Mouse (Mus musculus): ENCODE measurements around the gene Plekhm1. TPM values are rescaled to one million over a fixed set of nuclear protein-coding genes. Genes with fewer than 3 reads are reported as not detected.
"Not testable (repeated sequence)": the region's sequence is repeated elsewhere in the genome, so short reads cannot be mapped to it uniquely, and the experiment has no call there.

Gene Plekhm1
- polyA plus RNA-seq (2014; fragmentation: Nextera tagmentation; extraction: Ambion mirVana): 9.3 and 9.4 TPM in 2 replicates

DNA sequence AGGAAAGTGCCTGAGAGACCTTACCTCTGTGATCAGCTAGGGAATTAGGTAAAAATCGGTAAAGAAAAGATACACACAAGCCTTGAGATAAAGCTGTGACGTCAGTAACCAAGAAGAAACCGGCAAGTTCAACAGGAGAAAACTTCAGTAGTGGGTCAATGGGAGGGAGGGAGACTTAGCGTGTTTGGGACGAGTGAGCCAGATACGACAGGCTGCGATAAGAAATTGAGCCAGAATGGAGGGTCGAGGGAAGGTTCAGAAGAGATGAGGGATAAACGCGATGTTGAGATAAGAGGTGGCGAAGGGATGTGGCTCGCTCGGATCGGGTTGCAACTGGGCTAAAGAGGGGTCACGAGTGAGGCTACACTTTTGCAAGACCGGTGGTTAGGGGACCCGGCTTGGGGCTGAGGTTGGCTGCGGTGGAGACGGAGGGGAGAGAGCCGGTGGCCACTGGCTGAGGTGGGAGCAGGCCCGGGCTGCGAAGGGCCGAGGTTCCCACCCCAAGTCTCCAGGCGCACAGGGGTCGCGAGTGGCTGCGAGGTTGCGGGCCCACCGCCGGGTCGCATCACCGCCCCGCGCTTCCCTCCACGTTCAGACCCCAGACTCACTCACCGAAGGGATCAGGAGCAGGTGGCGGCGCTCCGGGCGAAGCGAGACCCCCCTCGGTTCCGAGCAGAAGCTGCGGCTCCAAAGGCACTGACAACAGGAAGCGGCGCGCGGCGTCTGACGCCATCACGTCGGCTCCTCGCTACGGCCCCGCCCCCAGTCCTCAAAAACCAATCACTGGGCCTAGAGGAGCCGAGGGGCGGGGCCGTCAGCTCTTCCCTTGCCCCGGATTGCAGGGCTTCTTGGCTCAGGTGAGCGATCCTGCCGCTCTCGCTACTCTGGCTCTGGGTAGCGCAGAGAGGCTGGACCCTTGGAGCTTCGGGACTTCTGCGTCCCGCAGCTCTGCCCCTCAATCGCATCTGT is at the start of gene Plekhm1:
Gene Plekhm1, minus strand, starts transcription at position 707 of the 969 bp plus-strand sequence.
- under 1% methylated on average over 67 of the region's 67 CpGs for WGBS
- no peaks in the 10 kb centered on the region for H3K27me3 ChIP-seq (ENCODE audit: insufficient read depth, low read length)
- TF ChIP-seq CTCF (IDR thresholded peaks at IDR 0.05; ENCODE audit: low read depth): no peak

DNA sequence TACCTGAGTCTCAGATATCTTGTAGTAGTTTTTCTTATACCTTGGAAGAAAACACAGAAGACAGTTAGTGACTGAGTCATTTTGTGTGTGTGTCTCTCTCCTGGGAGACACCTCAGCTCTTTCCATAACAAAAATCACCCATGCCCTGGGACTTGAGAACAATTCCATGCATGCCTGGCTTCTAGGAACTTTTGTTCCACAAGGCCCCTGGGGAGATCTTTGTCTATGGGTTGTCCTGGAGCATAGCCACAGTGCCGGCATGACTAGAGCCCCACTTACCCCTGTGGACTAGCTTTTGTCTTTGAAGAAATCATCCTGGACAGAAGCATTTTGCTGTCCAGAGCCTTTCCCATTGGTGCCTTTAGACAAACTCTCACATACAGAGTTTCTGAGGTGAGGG is 38.6 kb upstream of the Plekhm1 start:
- not testable (repeated sequence) for H3K4me1 ChIP-seq (ENCODE audit: insufficient read depth); H3K9me3 ChIP-seq (ENCODE audit: low read depth, low read length); ATAC-seq (ENCODE audit: insufficient read depth); H3K27me3 ChIP-seq (ENCODE audit: insufficient read depth, low read length); H3K9ac ChIP-seq; H3K36me3 ChIP-seq (ENCODE audit: insufficient read depth); H3K4me2 ChIP-seq; DNase-seq; H3K4me3 ChIP-seq (ENCODE audit: low read depth, low read length); H3K27ac ChIP-seq (ENCODE audit: low read depth)
- 88% methylated on average over 1 of the region's 1 CpGs for WGBS

More for the DNA sequence above, at the start of gene Plekhm1:
- peak within 1 kb of the TSS; percentile 90 for H3K4me2 ChIP-seq
- H3K4me3 ChIP-seq (ENCODE audit: low read depth, low read length): peak within 1 kb of the TSS; percentile 89
- ATAC-seq (ENCODE audit: insufficient read depth) (peak; percentile 97), DNase-seq (peak; percentile 98)
- peaks cover 6% of the 10 kb centered on the region; the same call in 1 of the 2 replicates for H3K4me1 ChIP-seq (ENCODE audit: insufficient read depth)
- peak within 1 kb of the TSS; percentile 73 for H3K9ac ChIP-seq
- H3K27ac ChIP-seq (ENCODE audit: low read depth): peak within 1 kb of the TSS; percentile 36; the same call in 1 of the 2 replicates
- H3K36me3 ChIP-seq (ENCODE audit: insufficient read depth): no peaks in the 10 kb centered on the region
- no peaks in the 10 kb centered on the region for H3K9me3 ChIP-seq (ENCODE audit: low read depth, low read length)

DNA sequence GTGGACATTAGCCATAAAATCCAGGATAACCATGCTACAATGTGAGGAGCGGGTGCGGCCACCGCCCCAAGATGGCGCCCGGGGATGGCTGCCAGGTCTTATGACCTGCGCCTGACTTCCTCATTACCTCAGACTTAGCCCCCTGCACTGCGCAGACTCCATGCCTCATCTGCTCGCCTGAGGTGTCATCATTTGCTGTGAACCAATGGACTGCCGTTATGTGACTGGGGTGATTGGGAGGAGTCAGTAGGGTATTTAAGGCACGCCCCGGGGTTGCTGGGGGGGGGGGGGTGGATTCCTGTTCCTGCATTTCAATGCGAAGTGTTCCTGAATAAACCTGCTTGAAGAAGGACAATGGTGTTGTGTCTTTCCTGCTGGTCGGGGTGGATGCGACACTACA is 37.2 kb upstream of the Plekhm1 start:
- not testable (repeated sequence) for H3K27ac ChIP-seq (ENCODE audit: low read depth); H3K36me3 ChIP-seq (ENCODE audit: insufficient read depth); DNase-seq; ATAC-seq (ENCODE audit: insufficient read depth); H3K9me3 ChIP-seq (ENCODE audit: low read depth, low read length); H3K4me3 ChIP-seq (ENCODE audit: low read depth, low read length); H3K4me2 ChIP-seq; H3K27me3 ChIP-seq (ENCODE audit: insufficient read depth, low read length); H3K4me1 ChIP-seq (ENCODE audit: insufficient read depth); H3K9ac ChIP-seq
- 93% methylated on average over 14 of the region's 14 CpGs for WGBS

DNA sequence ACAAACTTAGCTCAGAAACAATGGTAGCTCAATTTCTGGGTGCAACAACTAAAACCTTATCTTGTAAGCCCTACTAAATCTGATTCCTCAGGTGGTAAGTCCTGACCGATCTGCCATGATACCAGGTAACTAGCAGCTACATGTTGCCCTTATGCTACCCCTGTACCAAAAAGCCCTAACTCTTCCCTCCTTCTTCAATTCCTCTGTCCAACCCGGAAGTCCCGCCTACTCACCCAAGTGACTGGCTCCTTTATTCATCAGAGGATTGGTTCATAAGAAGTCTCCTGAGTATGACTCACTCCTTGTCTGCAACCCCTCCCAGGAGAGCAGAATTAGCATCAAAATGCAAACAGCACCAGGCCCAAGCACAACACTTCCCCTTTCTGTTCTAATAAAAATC is 31.2 kb upstream of the Plekhm1 start:
- Histone ChIP-seq H3K36me3 (ENCODE audit: insufficient read depth) (no peaks in the 10 kb centered on the region), H3K4me2 (no peak overlapping the region), H3K27me3 (ENCODE audit: insufficient read depth, low read length) (no peaks in the 10 kb centered on the region), H3K9ac (no peak overlapping the region), H3K27ac (ENCODE audit: low read depth) (no peak overlapping the region), H3K4me3 (ENCODE audit: low read depth, low read length) (no peak overlapping the region), H3K4me1 (ENCODE audit: insufficient read depth) (no peaks in the 10 kb centered on the region), H3K9me3 (ENCODE audit: low read depth, low read length) (no peaks in the 10 kb centered on the region)
- TF ChIP-seq CTCF (IDR thresholded peaks at IDR 0.05; ENCODE audit: low read depth): no peak
- WGBS: 87% methylated on average over 3 of the region's 3 CpGs
- no peak for ATAC-seq (ENCODE audit: insufficient read depth)
- DNase-seq: no peak

GRCm38 (mm10) chr11:103436282-103436681 is 23.8 kb upstream of the Plekhm1 start:
- H3K36me3 ChIP-seq (ENCODE audit: insufficient read depth): no peaks in the 10 kb centered on the region
- no peak overlapping the region for H3K27ac ChIP-seq (ENCODE audit: low read depth)
- no peaks in the 10 kb centered on the region for H3K27me3 ChIP-seq (ENCODE audit: insufficient read depth, low read length)
- 69% methylated on average over 5 of the region's 5 CpGs for WGBS
- no peak overlapping the region for H3K4me3 ChIP-seq (ENCODE audit: low read depth, low read length)
- no peaks in the 10 kb centered on the region for H3K9me3 ChIP-seq (ENCODE audit: low read depth, low read length)
- TF ChIP-seq CTCF (IDR thresholded peaks at IDR 0.05; ENCODE audit: low read depth): no peak
- H3K9ac ChIP-seq: no peak overlapping the region
- DNase-seq: no peak
- no peak overlapping the region for H3K4me2 ChIP-seq
- no peaks in the 10 kb centered on the region for H3K4me1 ChIP-seq (ENCODE audit: insufficient read depth)
- no peak for ATAC-seq (ENCODE audit: insufficient read depth)

- 24% methylated on average over 5 of the region's 5 CpGs for WGBS
- Histone ChIP-seq H3K27me3 (ENCODE audit: insufficient read depth, low read length) (no peaks in the 10 kb centered on the region), H3K9ac (no peak overlapping the region), H3K36me3 (ENCODE audit: insufficient read depth) (no peaks in the 10 kb centered on the region), H3K4me1 (ENCODE audit: insufficient read depth) (no peaks in the 10 kb centered on the region), H3K27ac (ENCODE audit: low read depth) (no peak overlapping the region), H3K9me3 (ENCODE audit: low read depth, low read length) (no peaks in the 10 kb centered on the region), H3K4me2 (no peak overlapping the region), H3K4me3 (ENCODE audit: low read depth, low read length) (no peak overlapping the region)
- ATAC-seq (ENCODE audit: insufficient read depth) (no peak), DNase-seq (peak; percentile 5)
- TF ChIP-seq CTCF (IDR thresholded peaks at IDR 0.05; ENCODE audit: low read depth): no peak
These were observed 12.5 kb upstream of the Plekhm1 start for GRCm38 (mm10) chr11:103425031-103425430.

GRCm38 (mm10) chr11:103419667-103420066 is 7.2 kb upstream of the Plekhm1 start:
- DNase-seq (no peak), ATAC-seq (ENCODE audit: insufficient read depth) (no peak)
- no peaks in the 10 kb centered on the region for H3K27me3 ChIP-seq (ENCODE audit: insufficient read depth, low read length)
- 79% methylated on average over 13 of the region's 13 CpGs for whole genome bisulfite sequencing
- no peaks in the 10 kb centered on the region for H3K9me3 ChIP-seq (ENCODE audit: low read depth, low read length)
- no peak for TF ChIP-seq CTCF (IDR thresholded peaks at IDR 0.05; ENCODE audit: low read depth)
- no peaks in the 10 kb centered on the region for H3K4me1 ChIP-seq (ENCODE audit: insufficient read depth)
- H3K4me2 ChIP-seq: no peak overlapping the region
- no peaks in the 10 kb centered on the region for H3K36me3 ChIP-seq (ENCODE audit: insufficient read depth)
- no peak overlapping the region for H3K4me3 ChIP-seq (ENCODE audit: low read depth, low read length)
- H3K9ac ChIP-seq: no peak overlapping the region
- H3K27ac ChIP-seq (ENCODE audit: low read depth): no peak overlapping the region
